Mouse (Mus musculus): ENCODE results near the gene Ccnt1.
"Not testable (repeated sequence)": the region's sequence is repeated elsewhere in the genome, so short reads cannot be mapped to it uniquely, and the experiment has no call there.

- TF ChIP-seq POLR2A (IDR thresholded peaks at IDR 0.05; ENCODE audit: low read depth, low read length); CTCF (IDR thresholded peaks at IDR 0.05; ENCODE audit: extremely low read depth, insufficient read depth, insufficient read length, insufficient replicate concordance): not testable (repeated sequence)
These were observed 57.0 kb downstream of the Ccnt1 start for GRCm38 (mm10) chr15:98513676-98514075.
